Mouse (Mus musculus) embryo, embryonic 9.5 days (tissue): ENCODE results near the gene Aox2.

Experiments
- DNase-seq: peaks from one replicate; pipeline ENCODE4 v3.0.0-alpha.2; 2017; ENCODE audit errors: extremely low spot score

The Aox2 gene

GRCm38 (mm10) chr1:58288091-58288490 is 10.0 kb downstream of the Aox2 start:
- DNase-seq = no peak

DNA sequence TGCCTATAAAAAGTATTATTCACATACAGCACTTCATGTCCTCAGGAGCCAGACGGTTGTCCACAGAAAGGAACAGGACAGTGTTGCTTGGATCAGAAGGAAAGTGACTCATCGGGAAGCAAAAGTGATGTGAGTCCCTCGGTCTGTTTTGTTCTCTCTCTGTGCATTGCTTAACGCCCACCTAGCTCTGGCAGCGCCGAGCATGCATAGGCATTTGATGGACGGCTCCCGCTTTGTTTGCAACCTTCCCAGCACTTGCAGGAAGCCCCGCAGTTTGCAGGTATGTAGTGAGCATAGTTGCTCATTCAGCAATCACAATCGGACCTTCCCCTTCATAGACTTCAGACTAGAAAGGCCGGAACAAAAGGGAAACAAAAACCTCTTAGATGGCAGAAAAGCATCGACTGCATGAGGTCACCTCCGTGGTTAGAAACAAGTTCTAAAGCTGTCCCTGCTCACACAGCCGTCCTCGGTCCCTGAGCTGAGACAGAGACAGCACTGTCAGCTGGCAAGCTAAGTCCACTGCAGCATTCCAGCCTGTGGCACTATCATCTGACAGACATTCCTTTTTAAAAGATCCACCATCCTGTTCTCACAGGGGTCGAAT is 11.8 kb downstream of the Aox2 start:
- DNase-seq = no peak

- no peak for DNase-seq
Measured at GRCm38 (mm10) chr1:58291394-58292300, 13.5 kb downstream of the Aox2 start.

- DNase-seq = no peak
Measured at GRCm38 (mm10) chr1:58294730-58295129, 16.6 kb downstream of the Aox2 start.

GRCm38 (mm10) chr1:58296278-58296677 is 18.2 kb downstream of the Aox2 start:
- peak; percentile 69 for DNase-seq

DNA sequence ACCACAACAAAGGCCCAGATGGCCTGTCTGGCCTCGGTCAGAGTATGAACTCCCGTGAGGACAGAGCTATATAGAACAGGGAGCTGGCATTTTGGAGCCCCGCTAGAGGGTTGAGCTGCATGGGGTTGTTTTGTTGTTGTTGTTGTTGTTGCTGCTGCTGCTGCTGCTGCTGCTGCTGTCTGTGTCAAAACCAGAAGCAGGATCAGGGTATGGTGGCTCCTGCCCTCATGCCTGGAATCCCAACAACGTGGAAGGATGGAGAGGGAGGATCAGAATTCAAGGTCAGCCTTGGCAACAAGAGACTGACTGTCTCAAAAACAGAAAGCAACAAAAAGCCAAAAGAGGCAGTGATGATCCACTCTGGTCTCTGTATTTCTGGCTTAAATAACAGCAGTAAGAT is 18.7 kb downstream of the Aox2 start:
- DNase-seq = no peak

DNA sequence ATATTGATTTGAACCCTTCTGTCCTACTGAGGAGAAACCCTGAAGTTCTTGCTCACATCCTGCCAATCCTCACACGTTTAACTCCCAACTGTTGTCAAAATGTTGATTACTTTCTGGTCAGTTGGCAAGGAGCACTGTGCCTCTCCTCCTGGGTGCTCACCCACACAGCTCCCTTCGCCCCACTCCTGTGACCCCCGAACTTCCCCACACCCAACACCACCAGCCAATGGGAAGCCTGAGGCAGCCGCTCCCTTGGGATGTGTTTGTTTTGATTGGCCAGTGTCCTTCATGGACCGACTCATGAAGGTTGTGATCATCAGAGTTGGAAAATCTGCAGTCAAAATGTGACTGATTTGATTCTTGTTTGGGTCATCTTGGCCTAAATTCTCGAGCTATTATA is 20.2 kb downstream of the Aox2 start:
- DNase-seq = no peak

- no peak for DNase-seq
Measured at GRCm38 (mm10) chr1:58301073-58301472, 22.9 kb downstream of the Aox2 start.

GRCm38 (mm10) chr1:58302015-58302414 is 23.9 kb downstream of the Aox2 start:
- no peak for DNase-seq

GRCm38 (mm10) chr1:58303009-58303408 is 24.9 kb downstream of the Aox2 start:
- no peak for DNase-seq

GRCm38 (mm10) chr1:58303726-58304125 is 25.6 kb downstream of the Aox2 start:
- no peak for DNase-seq

DNA sequence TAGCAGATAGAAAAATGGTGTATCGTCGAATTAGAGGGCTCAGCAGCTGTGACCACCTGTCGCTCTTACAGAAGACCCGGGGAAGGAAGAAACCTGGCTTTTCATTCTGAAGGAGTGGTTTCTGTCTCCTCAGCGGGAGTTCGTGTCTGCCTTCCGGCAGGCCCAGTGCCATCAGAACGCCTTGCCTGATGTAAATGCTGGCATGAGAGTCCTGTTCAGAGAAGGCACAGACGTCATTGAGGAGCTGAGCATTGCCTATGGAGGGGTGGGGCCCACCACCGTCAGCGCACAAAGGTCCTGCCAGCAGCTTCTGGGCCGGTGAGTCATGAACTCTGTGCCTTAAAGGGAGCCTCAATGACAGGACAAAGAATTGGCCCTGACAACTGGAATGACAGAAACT is 26.2 kb downstream of the Aox2 start:
- no peak for DNase-seq

DNA sequence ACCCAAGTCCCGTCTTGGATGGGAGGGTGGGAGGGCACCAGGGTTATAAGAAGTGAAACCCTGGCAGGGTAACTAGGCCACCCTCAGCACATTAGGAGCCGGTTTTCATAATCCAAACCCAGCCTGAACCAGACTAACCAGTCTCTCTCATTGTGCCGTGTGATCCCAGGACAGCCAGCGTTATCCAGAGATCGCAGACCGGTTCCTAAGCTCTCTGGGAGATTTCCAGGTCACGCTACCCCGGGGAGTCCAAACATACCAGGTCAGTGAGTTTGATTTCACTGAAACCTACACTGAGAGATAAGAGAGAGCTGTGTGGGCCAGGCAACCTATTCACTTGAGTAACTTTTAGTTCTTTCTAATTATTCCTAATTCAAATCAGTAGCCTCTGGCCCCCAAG is 29.1 kb downstream of the Aox2 start:
- no peak for DNase-seq

DNA sequence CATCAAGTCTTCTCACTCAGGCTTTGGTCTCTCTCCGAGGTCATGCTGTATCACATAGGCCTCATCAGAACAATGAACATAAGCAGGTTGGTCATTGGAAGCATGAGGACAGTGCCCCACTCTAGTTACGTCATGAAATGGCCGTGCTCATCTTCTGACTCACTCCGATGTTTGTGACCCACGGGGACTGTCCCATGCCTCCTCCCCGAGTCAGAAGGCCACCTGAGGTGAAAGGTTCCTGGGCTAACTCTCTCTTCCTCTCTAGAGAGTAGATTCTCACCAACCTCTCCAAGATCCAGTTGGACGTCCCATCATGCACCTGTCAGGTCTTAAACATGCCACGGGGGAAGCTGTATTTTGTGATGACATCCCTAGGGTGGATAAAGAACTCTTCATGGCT is 30.5 kb downstream of the Aox2 start:
- DNase-seq = no peak

- no peak for DNase-seq
Measured at GRCm38 (mm10) chr1:58309853-58310252, 31.7 kb downstream of the Aox2 start.

DNA sequence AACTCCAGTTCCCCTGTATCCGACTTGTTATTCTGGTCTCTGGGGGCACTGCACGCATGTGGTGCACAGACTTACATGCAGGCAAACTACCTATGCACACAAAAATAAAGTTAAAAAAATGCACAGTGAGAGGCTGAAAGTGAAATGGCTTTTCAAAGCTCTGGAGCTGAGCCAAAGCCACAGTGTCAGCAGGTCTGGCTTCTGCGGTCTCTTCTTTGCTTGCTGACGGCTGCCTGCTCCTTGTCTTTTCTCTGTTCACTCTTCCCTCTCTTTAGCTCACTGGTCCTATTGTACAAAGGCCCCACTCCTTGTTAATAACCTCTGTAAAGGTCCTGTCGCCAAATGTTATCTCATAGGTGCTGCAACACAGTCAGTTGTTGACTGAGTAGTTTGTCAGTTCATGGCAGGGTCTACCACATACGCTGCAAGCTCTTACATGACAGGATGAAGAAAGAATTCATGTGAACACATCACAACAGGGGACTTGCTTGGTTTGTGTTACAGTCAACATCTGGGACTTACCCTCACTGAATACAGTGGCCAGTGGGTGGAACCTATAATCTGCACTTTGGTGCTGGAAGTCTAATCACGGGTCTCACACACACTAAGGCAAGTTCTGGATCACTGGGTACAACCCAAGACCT is 33.2 kb downstream of the Aox2 start:
- no peak for DNase-seq

DNA sequence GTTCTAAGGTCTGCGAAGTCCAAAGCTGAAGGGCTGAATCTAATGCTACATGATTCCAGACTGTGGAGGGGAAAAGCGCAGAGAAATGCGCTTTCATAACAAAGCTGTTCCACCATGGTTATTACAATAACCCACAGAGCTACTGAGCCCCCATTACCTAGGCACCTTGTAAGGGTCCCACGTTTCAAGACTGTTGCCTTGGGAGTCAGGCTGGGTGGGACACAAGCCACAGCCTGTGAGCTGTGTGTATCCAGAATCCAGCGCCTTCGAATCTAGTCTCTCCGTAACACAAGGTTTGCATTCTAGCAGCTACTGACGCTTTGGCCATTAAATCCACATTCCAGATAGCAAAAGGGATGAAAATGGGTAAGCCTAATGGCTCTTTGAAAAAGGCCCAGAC is 35.0 kb downstream of the Aox2 start:
- DNase-seq = no peak

DNA sequence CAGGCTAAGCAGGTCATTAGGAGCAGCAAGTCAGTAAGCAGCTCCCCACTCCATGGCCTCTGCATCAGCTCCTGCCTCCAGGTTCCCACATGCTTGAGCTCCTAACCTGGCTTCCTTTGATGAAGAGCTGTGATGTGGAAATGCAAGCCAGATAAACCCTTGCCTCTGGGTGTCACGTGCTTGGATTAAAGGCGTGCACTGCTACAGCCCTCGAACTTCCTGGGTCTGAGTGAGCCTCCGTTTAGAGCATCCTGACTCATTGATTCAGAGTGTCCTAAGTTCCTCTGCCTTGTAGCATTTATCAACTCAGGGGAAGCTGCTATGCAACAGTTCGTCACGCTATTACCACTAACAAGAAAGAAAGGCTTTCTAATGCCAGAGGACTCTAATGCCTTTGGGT is 37.4 kb downstream of the Aox2 start:
- no peak for DNase-seq

- DNase-seq = no peak
Measured at GRCm38 (mm10) chr1:58333222-58333621, 55.1 kb downstream of the Aox2 start.

- no peak for DNase-seq
Measured at GRCm38 (mm10) chr1:58339901-58340300, 61.8 kb downstream of the Aox2 start.

DNA sequence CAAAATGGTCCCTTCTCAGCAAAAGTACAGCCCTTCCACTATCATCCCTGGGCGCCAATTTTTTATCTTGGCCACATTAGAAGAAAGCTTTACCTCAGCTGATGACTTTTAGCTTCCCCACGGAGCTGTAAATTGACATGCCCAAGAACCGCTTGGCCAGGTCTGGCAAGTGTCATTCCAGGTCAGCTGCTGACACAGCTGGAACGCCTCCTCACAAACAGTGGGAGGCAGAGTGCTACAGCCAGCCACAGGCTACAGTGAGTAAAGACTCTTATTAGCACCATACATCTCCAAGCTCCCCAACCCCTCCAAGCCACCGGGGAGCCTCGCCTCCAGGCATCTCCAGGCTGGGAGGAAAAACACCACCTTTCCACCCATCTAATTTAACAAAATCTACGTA is 63.5 kb downstream of the Aox2 start:
- DNase-seq = no peak

DNA sequence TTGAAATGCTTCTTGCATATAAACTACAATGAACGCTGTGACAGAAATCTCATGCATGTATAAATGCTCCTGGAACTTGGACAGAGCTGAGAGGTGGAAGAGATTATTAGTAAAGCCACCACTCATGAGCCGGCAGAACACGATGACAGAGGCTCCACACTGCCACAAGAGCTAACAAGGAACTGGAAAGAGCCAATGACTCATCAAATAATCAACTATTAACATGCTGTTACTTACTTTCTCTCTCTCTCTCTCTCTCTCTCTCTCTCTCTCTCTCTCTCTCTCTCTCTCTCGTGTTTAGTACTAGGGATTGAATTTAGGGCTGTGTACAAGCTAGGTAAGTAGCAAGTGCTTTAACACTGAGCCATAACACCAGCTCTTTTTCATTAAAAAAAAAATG is 65.7 kb downstream of the Aox2 start:
- no peak for DNase-seq

DNA sequence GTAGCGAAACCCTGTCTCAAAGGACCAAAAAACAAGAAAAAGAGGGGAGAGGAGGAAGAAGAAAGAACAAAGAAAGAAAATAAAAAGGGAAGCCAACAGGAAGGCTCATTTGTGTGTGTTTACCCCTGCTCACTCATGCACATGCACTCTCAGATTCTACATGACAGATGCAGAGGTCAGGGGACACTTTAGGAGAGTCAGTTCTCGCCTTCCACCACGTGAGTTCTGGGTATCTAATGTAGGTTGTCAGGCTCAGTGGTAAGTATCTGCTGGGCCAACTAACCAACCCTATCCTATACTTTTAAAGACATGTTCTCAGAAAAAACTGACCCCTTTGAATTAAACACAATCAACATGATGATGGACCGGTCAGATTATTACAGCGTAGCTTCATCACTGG is 66.4 kb downstream of the Aox2 start:
- DNase-seq = no peak
